Mouse (Mus musculus) lung, adult 2 months (tissue): ENCODE data around the gene Chd9. TPM values are rescaled to one million over a fixed set of nuclear protein-coding genes. Genes with fewer than 3 reads are reported as not detected.

ENCODE experiments used
- DNase-seq: peaks from one replicate; pipeline ENCODE4 v3.0.0; 2022
- H3K4me1 ChIP-seq: fragments of 200-500 bp; 2 replicates; pipeline ENCODE4 v1.6.1; 2011; ENCODE audit warnings: low read length; ENCODE audit not compliant: control insufficient read depth, insufficient read depth
- H3K4me3 ChIP-seq: fragments of 200-500 bp; replicated peaks from 2 replicates; pipeline ENCODE3; 2011; ENCODE audit warnings: low read depth, mild to moderate bottlenecking, control low read depth, low read length; ENCODE audit errors: extremely low read depth
- CTCF ChIP-seq: fragments of 200-500 bp; IDR thresholded peaks from 2 replicates; pipeline ENCODE4 v1.5.1; 2011; ENCODE audit warnings: mild to moderate bottlenecking, low read length, control low read depth; ENCODE audit not compliant: insufficient read depth
- POLR2A ChIP-seq: fragments of 200-500 bp; IDR thresholded peaks from 2 replicates; pipeline ENCODE4 v1.6.1; 2011; ENCODE audit warnings: low read depth, mild to moderate bottlenecking, control low read depth, low read length, borderline replicate concordance; ENCODE audit errors: extremely low read depth
- WGBS: fragments of 180-500 bp; shearing (Covaris S2); methylation state at CpG from one replicate; pipeline ENCODE4 v1.1.7; 2018; 5-methylcytosine and 5-hydroxymethylcytosine counted together
- polyA plus RNA-seq: library from polyadenylated mRNA; depleted of rRNA; stranded (reverse); fragments of >200 nt; gene quantifications from 2 replicates; pipeline ENCODE4 v1.2.3, GENCODE M21; 2012

Chd9 gene
- polyA plus RNA-seq, 1 experiment = 129 TPM

DNA sequence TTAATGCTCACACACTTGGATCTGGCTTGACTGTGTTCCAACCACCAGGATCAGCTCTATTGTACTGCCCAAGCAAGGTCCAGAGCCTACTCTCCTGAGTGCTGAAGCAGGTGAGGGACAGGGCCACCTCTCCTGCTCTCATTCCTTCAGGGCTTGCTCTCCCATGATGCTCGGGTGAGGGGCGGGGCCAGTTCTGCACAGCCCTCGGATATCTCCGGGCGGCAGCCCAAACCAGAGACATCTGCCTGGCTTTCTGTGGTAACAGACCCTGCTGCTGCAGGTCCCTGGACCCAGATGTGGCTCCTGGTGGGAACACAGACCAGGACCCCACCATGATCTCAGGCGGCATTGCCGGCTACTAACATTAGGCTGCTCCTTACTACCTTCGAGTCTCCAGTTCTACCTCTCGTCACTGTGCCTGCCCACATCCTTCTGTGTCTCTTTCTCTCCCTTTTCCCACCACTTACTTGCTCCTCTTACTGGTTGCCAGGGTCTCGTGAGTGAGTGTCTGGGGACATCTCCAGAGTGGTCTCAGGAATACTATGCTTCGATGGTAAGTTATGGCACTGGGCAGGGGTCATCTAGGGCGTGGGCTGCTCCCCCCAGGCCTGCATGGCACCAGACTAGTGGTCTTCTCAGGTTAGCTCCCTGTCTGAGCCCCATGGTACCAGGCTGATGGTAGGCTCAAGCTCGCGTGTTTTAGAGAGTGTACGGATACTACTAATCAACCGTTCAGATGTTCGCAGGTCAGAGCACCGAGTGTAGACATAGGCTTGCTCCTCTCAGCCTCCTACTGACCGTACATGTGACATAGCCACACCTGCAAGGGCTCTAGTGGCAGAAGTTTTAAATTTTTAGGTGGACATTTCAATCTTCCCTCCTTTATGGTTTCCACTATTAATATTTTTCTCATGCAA is 232.7 kb downstream of the Chd9 start:
- H3K4me1 ChIP-seq = peaks cover 4% of the 10 kb centered on the region; the same call in 1 of the 2 replicates
- TF ChIP-seq CTCF = no peak
- no peak for TF ChIP-seq POLR2A
- no peak for DNase-seq
- no peak overlapping the region for H3K4me3 ChIP-seq
- 77% methylated on average over 19 of the region's 19 CpGs for WGBS

- 36% methylated on average over 4 of the region's 4 CpGs for WGBS
- TF ChIP-seq CTCF (no peak), POLR2A (no peak)
- no peak for DNase-seq
- H3K4me1 ChIP-seq = no peaks in the 10 kb centered on the region
- no peak overlapping the region for H3K4me3 ChIP-seq
These were observed 237.0 kb downstream of the Chd9 start for GRCm38 (mm10) chr8:91065179-91065578.

DNA sequence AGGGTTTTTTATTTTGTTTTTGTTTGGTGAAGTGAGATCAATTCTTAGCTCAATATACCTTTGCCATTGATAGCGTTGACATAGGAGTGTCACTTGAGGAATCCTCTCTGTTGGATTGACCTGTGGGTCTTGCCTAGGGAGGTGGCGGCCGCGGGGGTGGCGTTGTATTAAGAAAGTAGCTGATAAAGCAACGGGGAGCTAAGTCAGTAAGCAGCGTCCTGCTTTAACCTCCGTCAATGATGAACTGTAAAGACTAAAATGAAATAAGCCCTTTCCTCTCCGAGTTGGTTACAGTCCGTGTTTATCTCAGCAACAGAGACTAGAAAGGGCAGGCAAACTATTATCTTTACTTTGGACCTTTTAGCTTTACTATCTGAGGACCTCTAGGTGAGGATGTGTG is 241.3 kb downstream of the Chd9 start:
- H3K4me1 ChIP-seq = peaks cover 7% of the 10 kb centered on the region
- no peak overlapping the region for H3K4me3 ChIP-seq
- 9% methylated on average over 10 of the region's 10 CpGs for WGBS
- DNase-seq = no peak
- TF ChIP-seq POLR2A (no peak), CTCF (no peak)

- peak; percentile 98 for DNase-seq
- under 1% methylated on average over 25 of the region's 25 CpGs for WGBS
- peaks cover 7% of the 10 kb centered on the region for H3K4me1 ChIP-seq
- peak within 1 kb of the TSS; percentile 94 for H3K4me3 ChIP-seq
- TF ChIP-seq POLR2A (peak; percentile 32; the same call in 1 of the 2 replicates), CTCF (no peak)
These were observed 241.7 kb downstream of the Chd9 start, which contains the start of gene Rbl2 for GRCm38 (mm10) chr8:91069834-91070233. Rbl2 (plus strand) TSS chr8:91070057.

DNA sequence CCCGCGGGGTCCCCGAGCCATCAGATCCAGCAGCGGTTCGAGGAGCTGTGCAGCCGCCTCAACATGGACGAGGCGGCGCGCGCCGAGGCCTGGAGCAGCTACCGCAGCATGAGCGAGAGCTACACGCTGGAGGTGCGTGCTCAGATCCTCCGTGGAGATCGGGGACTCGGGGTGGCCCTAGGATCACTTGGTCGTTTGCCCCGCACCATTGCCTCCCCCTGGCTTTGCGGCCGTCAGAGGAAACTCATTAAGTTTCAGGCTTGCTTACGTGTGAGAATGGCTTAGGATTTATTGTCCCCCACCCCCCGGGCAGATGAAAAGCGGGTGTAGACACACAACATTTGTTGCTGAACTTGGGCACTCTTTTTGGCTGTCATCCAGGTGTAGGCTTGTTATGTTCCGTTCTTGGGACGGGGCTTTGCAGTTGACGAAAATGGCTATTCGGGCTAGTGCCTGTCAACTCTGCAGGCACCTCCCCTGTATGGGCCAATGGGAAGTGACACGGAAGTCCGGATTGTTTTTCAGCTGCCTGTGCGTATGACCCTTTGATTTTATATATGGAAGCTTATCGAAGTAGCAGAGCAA is 242.2 kb downstream of the Chd9 start:
- H3K4me1 ChIP-seq = peaks cover 7% of the 10 kb centered on the region
- DNase-seq = peak; percentile 75
- WGBS = under 1% methylated on average over 34 of the region's 34 CpGs
- TF ChIP-seq CTCF = no peak
- TF ChIP-seq POLR2A = peak; percentile 35; the same call in 1 of the 2 replicates
- H3K4me3 ChIP-seq = peak overlapping the region; percentile 94

DNA sequence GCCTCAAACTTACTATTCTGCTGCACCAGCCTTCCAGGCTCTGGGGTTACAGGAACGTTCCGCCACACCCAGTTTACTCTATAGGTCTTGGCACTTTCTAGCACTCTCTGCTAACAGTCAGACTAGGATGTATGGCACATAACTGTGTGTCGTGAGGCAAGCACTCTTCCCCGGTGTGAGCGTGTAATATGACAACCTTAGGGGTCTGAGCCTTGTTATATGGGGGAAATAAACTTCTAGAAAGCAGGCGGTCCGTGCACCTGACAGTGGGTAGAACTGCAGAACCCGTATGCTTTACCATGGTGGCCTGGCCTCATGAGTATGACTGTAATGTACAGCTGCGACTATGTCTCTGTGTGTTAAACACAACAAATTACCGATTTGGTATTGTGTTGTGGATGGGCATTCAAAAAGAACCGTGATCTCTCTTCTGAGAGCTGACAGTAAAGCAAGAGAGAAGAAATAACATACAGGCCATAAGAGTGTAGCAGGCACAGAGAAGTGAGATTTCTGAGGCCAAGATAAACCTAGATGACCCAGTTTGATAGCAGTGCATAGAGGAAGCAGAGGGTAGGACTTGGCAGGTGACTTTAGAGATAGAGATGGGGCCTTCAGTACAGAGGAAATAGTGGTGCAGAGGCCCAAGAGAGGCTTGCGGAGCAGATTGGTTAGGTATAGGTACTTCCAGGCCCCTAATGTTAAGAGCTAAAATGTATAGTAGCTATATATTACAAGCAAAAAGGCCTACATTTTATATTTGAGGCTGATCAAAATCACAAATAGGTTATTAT is 249.1 kb downstream of the Chd9 start:
- H3K4me3 ChIP-seq = no peak overlapping the region
- H3K4me1 ChIP-seq = peaks cover 7% of the 10 kb centered on the region
- TF ChIP-seq POLR2A = no peak
- no peak for TF ChIP-seq CTCF
- DNase-seq = no peak
- 82% methylated on average over 12 of the region's 12 CpGs for WGBS

DNA sequence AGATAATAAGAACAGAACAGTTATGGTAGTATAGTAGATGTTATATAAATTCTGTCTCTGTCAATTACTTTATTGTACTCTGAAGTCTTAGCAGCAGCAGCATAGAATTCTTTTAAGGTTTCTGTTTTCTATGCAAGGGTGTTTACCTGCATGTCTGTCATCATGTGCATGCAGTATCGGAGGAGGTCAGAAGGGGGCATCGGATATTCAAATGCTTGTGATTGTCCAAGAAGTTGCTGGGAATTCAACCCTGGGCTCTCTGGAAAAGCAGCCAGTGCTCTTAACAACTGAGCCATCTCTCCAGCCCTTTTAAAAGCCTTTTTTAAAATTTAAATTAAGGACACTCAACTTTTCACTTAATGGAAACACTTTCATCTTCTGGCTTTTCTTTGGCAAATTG is 251.5 kb downstream of the Chd9 start:
- TF ChIP-seq CTCF = no peak
- no peak for TF ChIP-seq POLR2A
- peaks cover 10% of the 10 kb centered on the region for H3K4me1 ChIP-seq
- no peak for DNase-seq
- WGBS = 97% methylated on average over 2 of the region's 2 CpGs
- no peak overlapping the region for H3K4me3 ChIP-seq

GRCm38 (mm10) chr8:91081911-91082310 is 253.8 kb downstream of the Chd9 start:
- WGBS = 40% methylated on average over 7 of the region's 7 CpGs
- Histone ChIP-seq H3K4me3 (no peak overlapping the region), H3K4me1 (peaks cover 10% of the 10 kb centered on the region)
- no peak for DNase-seq
- TF ChIP-seq CTCF (no peak), POLR2A (no peak)

DNA sequence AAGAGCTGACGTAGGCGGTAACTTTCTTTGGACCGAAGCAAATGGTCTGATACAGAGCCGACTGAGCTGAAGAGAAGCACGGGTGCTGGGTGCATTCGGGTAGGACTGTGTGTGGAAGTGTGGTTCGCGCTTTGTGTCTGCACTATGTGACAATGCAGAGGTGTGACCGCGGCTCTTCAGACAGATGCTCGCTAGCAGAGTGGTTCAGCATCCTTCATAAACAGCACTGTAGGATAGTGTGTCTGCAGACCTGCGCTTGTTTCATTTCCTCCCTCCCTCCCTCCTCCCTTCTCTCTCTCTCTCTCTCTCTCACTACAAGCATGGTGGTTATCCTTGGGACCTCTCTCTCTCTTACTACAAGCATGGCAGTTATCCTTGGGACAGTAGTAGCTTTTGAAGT is 254.3 kb downstream of the Chd9 start:
- peaks cover 10% of the 10 kb centered on the region for H3K4me1 ChIP-seq
- TF ChIP-seq CTCF (no peak), POLR2A (no peak)
- 75% methylated on average over 12 of the region's 12 CpGs for WGBS
- no peak overlapping the region for H3K4me3 ChIP-seq
- no peak for DNase-seq
